Mouse (Mus musculus) right cerebral cortex, adult 18-20 months (tissue): ENCODE results near the gene Ms4a4c.
"Not testable (repeated sequence)": the region's sequence is repeated elsewhere in the genome, so short reads cannot be mapped to it uniquely, and the experiment has no call there.

Source experiments
- DNase-seq: peaks from one replicate; pipeline ENCODE4 v3.0.0; 2022; ENCODE audit warnings: mixed read lengths

Gene Ms4a4c

GRCm38 (mm10) chr19:11466471-11466870 lies 61.9 kb downstream of the Ms4a4c start:
- DNase-seq, result peak; percentile 4

GRCm38 (mm10) chr19:11468361-11468760 lies 63.8 kb downstream of the Ms4a4c start:
- not testable (repeated sequence) for DNase-seq

DNA sequence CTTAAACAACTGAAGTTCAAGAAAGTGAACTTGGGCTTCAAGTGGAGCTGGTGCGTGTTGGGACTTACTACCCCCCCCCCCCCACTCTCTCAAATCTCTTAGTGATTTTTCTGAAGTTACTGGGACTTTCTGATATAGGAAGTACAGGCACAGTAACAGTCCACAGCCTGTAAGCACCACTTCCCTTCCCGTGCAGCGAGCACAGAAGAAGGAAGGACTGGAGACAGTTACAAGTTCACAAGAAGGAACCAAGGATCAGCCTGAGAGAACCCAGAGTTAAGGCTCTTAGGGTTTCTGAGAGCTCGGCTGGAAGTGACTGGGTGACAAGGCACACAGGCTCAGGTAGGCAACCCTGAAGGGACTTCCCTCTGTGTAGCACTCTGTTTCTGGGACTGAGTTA lies 64.6 kb downstream of the Ms4a4c start, which contains the start of gene Ms4a6c:
Ms4a6c (plus strand) TSS at position 152 of the 400 bp plus-strand sequence.
- DNase-seq, result not testable (repeated sequence)
